Mouse (Mus musculus) brown adipose tissue, adult 24 weeks (tissue): Measurements from ENCODE around the gene Xaf1. TPM values are rescaled to one million over a fixed set of nuclear protein-coding genes. Genes with fewer than 3 reads are reported as not detected.

Source experiments
- polyA plus RNA-seq: library from polyadenylated mRNA; stranded (reverse); fragments of >200 nt; gene quantifications from 2 replicates; pipeline ENCODE4 v1.2.4, GENCODE M21; 2012; ENCODE audit not compliant: missing spikeins, insufficient read depth, insufficient read length

Gene Xaf1
- polyA plus RNA-seq, 1 experiment = 17.7 TPM

Other genes starting within 250 kb of the Xaf1 start
- 0.20 and 0.46 TPM in 2 replicates for gene Pitpnm3, start 165.9 kb upstream of the Xaf1 start, polyA plus RNA-seq
- gene Gm43951, start 94.8 kb upstream of the Xaf1 start, polyA plus RNA-seq = not detected in 2 replicates
- 1.5 and 2.2 TPM in 2 replicates for gene 4933427D14Rik, start 94.2 kb upstream of the Xaf1 start, polyA plus RNA-seq
- 114 and 144 TPM in 2 replicates for gene Txndc17, start 94.1 kb upstream of the Xaf1 start, polyA plus RNA-seq
- 16.0 and 16.1 TPM in 2 replicates for gene Med31, start 86.0 kb upstream of the Xaf1 start, polyA plus RNA-seq
- not detected in 2 replicates for gene Slc13a5, start 34.4 kb upstream of the Xaf1 start, polyA plus RNA-seq
- gene Fbxo39, start 12.8 kb downstream of the Xaf1 start, polyA plus RNA-seq = not detected in 2 replicates
- not detected in 2 replicates for gene Tekt1, start 60.8 kb downstream of the Xaf1 start, polyA plus RNA-seq
- gene Smtnl2, start 110.1 kb downstream of the Xaf1 start, polyA plus RNA-seq = 8.2 and 14.4 TPM in 2 replicates
- 0.99 TPM in 1 of 2 replicates, not detected in the other for gene Ggt6, start 133.9 kb downstream of the Xaf1 start, polyA plus RNA-seq
- gene Mybbp1a, start 139.7 kb downstream of the Xaf1 start, polyA plus RNA-seq = 23.2 and 24.3 TPM in 2 replicates
- 3.2 and 3.5 TPM in 2 replicates for gene Spns2, start 188.3 kb downstream of the Xaf1 start, polyA plus RNA-seq
- gene Spns3, start 248.9 kb downstream of the Xaf1 start, polyA plus RNA-seq = not detected in 2 replicates